Mouse (Mus musculus) hindbrain, embryonic 15.5 days (tissue): Measurements from ENCODE around the gene Olfr1179. TPM values are rescaled to one million over a fixed set of nuclear protein-coding genes. Genes with fewer than 3 reads are reported as not detected.
"Not testable (repeated sequence)": the region's sequence is repeated elsewhere in the genome, so short reads cannot be mapped to it uniquely, and the experiment has no call there.

Source experiments
- ATAC-seq: fragments of 200-750 bp; cut with Nextera tagmentation; 2 replicates; pipeline ENCODE4 v1.8.0; 2017; ENCODE audit warnings: low read depth, moderate number of reproducible peaks, moderate TSS enrichment; ENCODE audit not compliant: low FRiP score
- H3K27ac ChIP-seq: fragments of 300-500 bp; sonication (generic); replicated peaks from 2 replicates; pipeline ENCODE4 v1.5.1; 2015; ENCODE audit warnings: mild to moderate bottlenecking, inconsistent platforms
- H3K27me3 ChIP-seq: fragments of 300-500 bp; sonication (generic); 2 replicates; pipeline ENCODE4 v1.6.1; 2015; ENCODE audit warnings: control low read depth, inconsistent platforms
- H3K36me3 ChIP-seq: fragments of 300-500 bp; sonication (generic); 2 replicates; pipeline ENCODE4 v1.6.1; 2015; ENCODE audit warnings: control low read depth, inconsistent platforms
- H3K4me1 ChIP-seq: fragments of 300-500 bp; sonication (generic); replicated peaks from 2 replicates; pipeline ENCODE4 v1.6.1; 2015; ENCODE audit warnings: control low read depth, inconsistent platforms
- H3K4me2 ChIP-seq: fragments of 300-500 bp; sonication (generic); 2 replicates; pipeline ENCODE4 v1.6.1; 2015; ENCODE audit warnings: moderate library complexity, mild to moderate bottlenecking, inconsistent platforms
- H3K4me3 ChIP-seq: fragments of 300-500 bp; sonication (generic); 2 replicates; pipeline ENCODE4 v1.5.1; 2015; ENCODE audit warnings: mild to moderate bottlenecking, inconsistent platforms
- H3K9ac ChIP-seq: fragments of 300-500 bp; sonication (generic); 2 replicates; pipeline ENCODE4 v1.6.1; 2015; ENCODE audit warnings: inconsistent platforms
- H3K9me3 ChIP-seq: fragments of 300-500 bp; sonication (generic); 2 replicates; pipeline ENCODE4 v1.6.1; 2016; ENCODE audit warnings: control low read depth, inconsistent platforms
- WGBS: fragments of 180-500 bp; shearing (Covaris S2); methylation state at CpG from one replicate; pipeline ENCODE4 v1.1.7; 2015; 5-methylcytosine and 5-hydroxymethylcytosine counted together
- polyA plus RNA-seq: library from polyadenylated mRNA; unstranded; fragments of >200 nt; fragmentation: Nextera tagmentation; extraction: Ambion mirVana; gene quantifications from 2 replicates; pipeline ENCODE4 v1.2.1, GENCODE M21; 2015

Gene Olfr1179
- not detected in 2 replicates for polyA plus RNA-seq

DNA sequence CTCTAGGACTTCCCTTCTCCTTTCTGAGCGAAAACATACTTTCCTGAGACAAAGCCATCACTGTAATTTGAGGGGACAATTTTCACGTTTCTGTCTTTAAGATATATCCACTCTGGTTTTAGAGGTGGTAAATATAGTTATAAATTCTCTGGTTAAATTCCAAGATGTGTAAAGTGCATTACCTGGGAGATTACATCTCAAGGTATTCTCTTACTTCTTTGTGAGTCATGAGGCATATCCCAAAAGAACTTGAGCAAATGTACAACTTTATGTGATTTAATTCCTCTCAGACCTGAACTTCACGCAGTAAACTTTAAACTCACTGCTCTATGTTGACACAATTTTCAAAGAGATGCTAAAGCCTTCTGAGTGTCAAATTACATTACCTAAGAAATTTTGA is at the start of gene Olfr1179:
TSS of gene Olfr1179 (minus strand) at position 101 of the 400 bp plus-strand sequence.
- H3K9me3 ChIP-seq: no peaks in the 10 kb centered on the region
- ATAC-seq: no peak
- H3K36me3 ChIP-seq: no peaks in the 10 kb centered on the region
- no peak within 1 kb of the TSS for H3K27ac ChIP-seq
- no peak within 1 kb of the TSS for H3K4me2 ChIP-seq
- H3K4me1 ChIP-seq: no peaks in the 10 kb centered on the region
- H3K9ac ChIP-seq: no peak within 1 kb of the TSS
- WGBS: 89% methylated on average over 3 of the region's 3 CpGs
- H3K27me3 ChIP-seq: no peaks in the 10 kb centered on the region
- H3K4me3 ChIP-seq: no peak within 1 kb of the TSS

GRCm38 (mm10) chr2:88454567-88454966 is 48.3 kb upstream of the Olfr1179 start, which contains the start of gene Olfr1183:
Gene Olfr1183 (plus strand): TSS chr2:88454867.
- H3K27me3 ChIP-seq, H3K4me2 ChIP-seq, H3K9ac ChIP-seq, H3K4me3 ChIP-seq, H3K36me3 ChIP-seq, ATAC-seq, H3K9me3 ChIP-seq, H3K4me1 ChIP-seq, H3K27ac ChIP-seq: not testable (repeated sequence)
- WGBS: 89% methylated on average over 1 of the region's 1 CpGs

DNA sequence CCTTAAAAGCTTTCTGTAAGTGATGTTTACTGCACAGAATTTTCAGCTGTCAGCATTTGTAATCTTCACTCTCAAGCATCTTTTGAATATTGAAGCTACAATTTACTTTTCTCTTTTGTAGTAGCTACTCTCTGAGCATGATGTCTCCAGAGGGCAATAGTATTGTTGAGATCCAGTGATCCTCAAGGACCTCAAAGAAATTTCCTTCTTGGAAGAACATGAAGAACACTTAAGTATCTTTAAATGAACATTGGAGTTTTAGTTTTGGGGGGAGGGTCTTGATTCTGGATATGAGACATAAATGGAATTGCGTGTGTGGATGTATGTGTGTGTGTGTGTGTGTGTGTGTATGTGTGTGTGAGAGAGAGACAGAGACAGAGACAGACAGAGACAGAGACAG is 42.8 kb upstream of the Olfr1179 start, which contains the start of gene Gm13757:
TSS of gene Gm13757 (minus strand) at position 101 of the 400 bp plus-strand sequence.
- H3K9ac ChIP-seq: no peak within 1 kb of the TSS
- no peak within 1 kb of the TSS for H3K4me2 ChIP-seq
- no peaks in the 10 kb centered on the region for H3K4me1 ChIP-seq
- no peaks in the 10 kb centered on the region for H3K9me3 ChIP-seq
- no peak within 1 kb of the TSS for H3K27ac ChIP-seq
- ATAC-seq: no peak
- no peaks in the 10 kb centered on the region for H3K27me3 ChIP-seq
- 93% methylated on average over 1 of the region's 1 CpGs for WGBS
- no peaks in the 10 kb centered on the region for H3K36me3 ChIP-seq
- H3K4me3 ChIP-seq: no peak within 1 kb of the TSS

DNA sequence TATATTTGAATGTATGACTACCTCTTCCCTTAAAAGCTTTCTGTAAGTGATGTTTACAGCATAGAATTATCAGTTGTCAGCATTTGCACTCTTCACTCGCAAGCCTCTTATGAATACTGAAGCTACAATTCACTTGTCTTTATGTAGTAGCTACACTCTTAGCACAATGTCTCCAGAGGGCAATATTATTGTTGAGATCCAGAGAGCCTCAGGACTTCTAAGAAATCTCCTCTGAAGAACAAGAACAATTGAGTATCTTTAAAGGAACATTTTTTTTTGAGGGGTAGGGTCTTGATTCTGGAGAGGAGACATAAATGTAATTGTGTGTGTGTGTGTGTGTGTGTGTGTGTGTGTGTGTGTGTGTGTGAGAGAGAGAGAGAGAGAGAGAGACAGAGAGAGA is 19.8 kb upstream of the Olfr1179 start, which contains the start of gene Olfr1181:
TSS of gene Olfr1181 (minus strand) at position 101 of the 400 bp plus-strand sequence.
- no peaks in the 10 kb centered on the region for H3K27me3 ChIP-seq
- no peaks in the 10 kb centered on the region for H3K4me1 ChIP-seq
- no peak within 1 kb of the TSS for H3K9ac ChIP-seq
- H3K4me2 ChIP-seq: no peak within 1 kb of the TSS
- 88% methylated on average over 1 of the region's 1 CpGs for WGBS
- H3K36me3 ChIP-seq: no peaks in the 10 kb centered on the region
- no peak within 1 kb of the TSS for H3K4me3 ChIP-seq
- no peak for ATAC-seq
- H3K9me3 ChIP-seq: no peaks in the 10 kb centered on the region
- no peak within 1 kb of the TSS for H3K27ac ChIP-seq

DNA sequence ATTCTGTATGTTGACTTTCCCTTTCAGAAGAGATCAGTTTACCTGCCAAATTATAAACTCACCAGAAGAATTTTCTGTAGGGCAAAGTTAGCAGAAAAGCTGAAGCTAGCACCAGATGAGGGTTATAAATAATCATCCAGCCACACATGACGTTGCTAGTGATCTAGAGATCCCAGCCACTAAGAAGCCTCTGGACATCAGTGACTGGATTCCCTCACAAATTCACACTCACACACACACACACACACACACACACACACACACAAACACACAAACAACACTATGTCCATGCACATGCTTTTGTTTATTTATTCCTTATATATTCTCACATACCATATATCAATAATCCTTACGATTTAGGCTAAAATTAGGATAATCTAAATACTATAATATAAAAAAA is 12.8 kb upstream of the Olfr1179 start, which contains the start of gene Olfr1180:
TSS of gene Olfr1180 (minus strand) at position 101 of the 400 bp plus-strand sequence.
- Histone ChIP-seq H3K9ac (no peak within 1 kb of the TSS), H3K27me3 (no peaks in the 10 kb centered on the region), H3K36me3 (no peaks in the 10 kb centered on the region), H3K4me3 (no peak within 1 kb of the TSS), H3K27ac (no peak within 1 kb of the TSS), H3K4me1 (no peaks in the 10 kb centered on the region), H3K9me3 (no peaks in the 10 kb centered on the region), H3K4me2 (no peak within 1 kb of the TSS)
- ATAC-seq: no peak
- 77% methylated on average over 2 of the region's 2 CpGs for WGBS

- Histone ChIP-seq H3K9ac (no peak within 1 kb of the TSS), H3K27me3 (no peaks in the 10 kb centered on the region), H3K4me1 (no peaks in the 10 kb centered on the region), H3K36me3 (no peaks in the 10 kb centered on the region), H3K9me3 (no peaks in the 10 kb centered on the region), H3K27ac (no peak within 1 kb of the TSS), H3K4me3 (no peak within 1 kb of the TSS), H3K4me2 (no peak within 1 kb of the TSS)
- 84% methylated on average over 1 of the region's 1 CpGs for WGBS
- ATAC-seq: no peak
Observed at GRCm38 (mm10) chr2:88386762-88387161, 19.5 kb downstream of the Olfr1179 start, which contains the start of gene Olfr1178. Gene Olfr1178 (plus strand): TSS chr2:88387062.

DNA sequence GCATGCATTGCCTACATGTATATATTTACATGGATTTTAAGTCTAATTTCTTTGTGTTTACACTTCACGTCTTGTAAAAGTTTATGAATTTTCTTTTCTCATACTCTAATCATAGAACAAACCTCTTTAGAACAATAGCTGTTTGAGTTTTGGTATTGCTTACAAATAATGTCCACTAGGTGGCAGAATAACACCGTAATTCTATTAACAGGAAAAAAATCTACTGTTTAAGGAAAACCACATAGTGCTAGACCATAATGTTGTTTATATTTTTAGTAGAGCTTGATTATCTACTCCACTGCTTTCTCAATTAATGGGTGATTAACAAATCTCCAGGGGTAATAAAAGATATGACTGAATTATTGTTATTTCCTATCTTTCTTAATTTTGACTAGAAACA is 49.9 kb downstream of the Olfr1179 start:
- H3K27me3 ChIP-seq: no peaks in the 10 kb centered on the region
- no peaks in the 10 kb centered on the region for H3K9me3 ChIP-seq
- peak; percentile 76 for ATAC-seq
- H3K27ac ChIP-seq: no peak overlapping the region
- H3K36me3 ChIP-seq: no peaks in the 10 kb centered on the region
- no peaks in the 10 kb centered on the region for H3K4me1 ChIP-seq
- no peak overlapping the region for H3K9ac ChIP-seq
- WGBS: 3% methylated on average over 2 of the region's 2 CpGs
- H3K4me3 ChIP-seq: no peak overlapping the region
- no peak overlapping the region for H3K4me2 ChIP-seq

Other genes with a start within 250 kb of the Olfr1179 start
- not detected in 2 replicates for gene Olfr1168, start 224.6 kb downstream of the Olfr1179 start, polyA plus RNA-seq
- not detected in 2 replicates for gene Olfr1170, start 178.1 kb downstream of the Olfr1179 start, polyA plus RNA-seq
- not detected in 2 replicates for gene Olfr1173, start 126.6 kb downstream of the Olfr1179 start, polyA plus RNA-seq
- gene Olfr1174-ps, start 91.3 kb downstream of the Olfr1179 start, polyA plus RNA-seq: not detected in 2 replicates
- not detected in 2 replicates for gene Olfr1175-ps, start 79.2 kb downstream of the Olfr1179 start, polyA plus RNA-seq
- not detected in 2 replicates for gene Olfr1176, start 69.7 kb downstream of the Olfr1179 start, polyA plus RNA-seq
- not detected in 2 replicates for gene Olfr1177-ps, start 60.0 kb downstream of the Olfr1179 start, polyA plus RNA-seq
- not detected in 2 replicates for gene Olfr1178, start 19.4 kb downstream of the Olfr1179 start, polyA plus RNA-seq
- not detected in 2 replicates for gene Olfr1180, start 12.7 kb upstream of the Olfr1179 start, polyA plus RNA-seq
- not detected in 2 replicates for gene Olfr1181, start 19.7 kb upstream of the Olfr1179 start, polyA plus RNA-seq
- gene Gm13757, start 42.7 kb upstream of the Olfr1179 start, polyA plus RNA-seq: not detected in 2 replicates
- not detected in 2 replicates for gene Olfr1183, start 48.4 kb upstream of the Olfr1179 start, polyA plus RNA-seq
- gene Olfr1184, start 77.1 kb upstream of the Olfr1179 start, polyA plus RNA-seq: not detected in 2 replicates
- gene Olfr1185-ps1, start 86.9 kb upstream of the Olfr1179 start, polyA plus RNA-seq: not detected in 2 replicates
- not detected in 2 replicates for gene Olfr1186, start 112.1 kb upstream of the Olfr1179 start, polyA plus RNA-seq
- gene Olfr1188, start 150.5 kb upstream of the Olfr1179 start, polyA plus RNA-seq: not detected in 2 replicates
- gene Olfr1189, start 180.0 kb upstream of the Olfr1179 start, polyA plus RNA-seq: not detected in 2 replicates
- not detected in 2 replicates for gene Olfr1191-ps1, start 234.1 kb upstream of the Olfr1179 start, polyA plus RNA-seq
- gene Olfr1192-ps1, start 242.1 kb upstream of the Olfr1179 start, polyA plus RNA-seq: not detected in 2 replicates